Mouse (Mus musculus) ES-E14 (cell line): ENCODE measurements around the gene Gm4894. TPM values are rescaled to one million over a fixed set of nuclear protein-coding genes. Genes with fewer than 3 reads are reported as not detected.

ENCODE experiments used
- DNase-seq: peaks from one replicate; pipeline ENCODE4 v3.0.0-alpha.2; 2013; ENCODE audit warnings: low read depth, low spot score
- H3K27ac ChIP-seq: 2 replicates; pipeline ENCODE4 v1.5.1; 2012; ENCODE audit warnings: low read depth, mild to moderate bottlenecking, low read length, moderate library complexity, mixed read lengths; ENCODE audit not compliant: poor library complexity, insufficient read depth, severe bottlenecking
- H3K36me3 ChIP-seq: 2 replicates; pipeline ENCODE4 v1.6.1; 2012; ENCODE audit warnings: mild to moderate bottlenecking, low read length, moderate library complexity, mixed read lengths; ENCODE audit not compliant: control insufficient read depth, poor library complexity, insufficient read depth, severe bottlenecking
- H3K4me1 ChIP-seq, 2 experiments: fragments of 150-350 bp in 1 of 2; sonication (generic) in 1 of 2; 2 replicates each; pipeline ENCODE4 v1.6.1; 2012; ENCODE audit warnings: low read length in 2 of 2, mild to moderate bottlenecking in 1 of 2, mixed read lengths in 1 of 2; ENCODE audit not compliant: control insufficient read depth in 2 of 2, insufficient read depth in 2 of 2, poor library complexity in 1 of 2
- H3K4me3 ChIP-seq, 2 experiments: fragments of 150-350 bp in 1 of 2; sonication (generic) in 1 of 2; 2 replicates each; pipeline ENCODE4 v1.5.1; 2012; ENCODE audit warnings: low read length in 2 of 2, low read depth in 1 of 2, mild to moderate bottlenecking in 1 of 2, mixed read lengths in 1 of 2; ENCODE audit not compliant: insufficient read depth in 1 of 2, poor library complexity in 1 of 2, severe bottlenecking in 1 of 2
- H3K9ac ChIP-seq: 2 replicates; pipeline ENCODE4 v1.6.1; 2012; ENCODE audit warnings: low read depth, mild to moderate bottlenecking, low read length, mixed read lengths; ENCODE audit not compliant: poor library complexity, insufficient read depth, severe bottlenecking
- H3K9me3 ChIP-seq: fragments of 150-350 bp; sonication (generic); 2 replicates; pipeline ENCODE4 v1.6.1; 2012; ENCODE audit warnings: low read depth, mild to moderate bottlenecking, low read length; ENCODE audit not compliant: control insufficient read depth, insufficient read depth
- CHD2 ChIP-seq: IDR thresholded peaks from 2 replicates; pipeline ENCODE4 v1.6.1; 2014; ENCODE audit warnings: mild to moderate bottlenecking, low read depth, low read length, inconsistent platforms
- HCFC1 ChIP-seq: IDR thresholded peaks from 2 replicates; pipeline ENCODE4 v1.6.1; 2012; ENCODE audit warnings: low read length, inconsistent platforms, borderline replicate concordance; ENCODE audit not compliant: insufficient read depth
- MAFK ChIP-seq: IDR thresholded peaks from 2 replicates; pipeline ENCODE4 v1.6.1; 2014; ENCODE audit warnings: mild to moderate bottlenecking, low read depth, low read length, inconsistent platforms; ENCODE audit not compliant: insufficient read depth
- ZC3H11A ChIP-seq: IDR thresholded peaks from 2 replicates; pipeline ENCODE4 v1.6.1; 2012; ENCODE audit warnings: low read depth, mild to moderate bottlenecking, inconsistent platforms, low read length, borderline replicate concordance
- ZNF384 ChIP-seq: IDR thresholded peaks from 2 replicates; pipeline ENCODE4 v1.6.1; 2012; ENCODE audit warnings: low read depth, low read length, inconsistent platforms
- in situ Hi-C, 2 experiments: fragments of 600-800 bp; cut with MboI; formaldehyde crosslinking; loops; one replicate each; pipeline ENCODE4 v1.15.1; 2025; ENCODE audit warnings: low sequenced_read_pairs in 2 of 2, inconsistent platforms in 1 of 2; ENCODE audit not compliant: unreplicated experiment in 2 of 2
- total RNA-seq: library from RNA; depleted of rRNA; stranded (reverse); fragments of 300-350 nt; gene quantifications from 2 replicates; pipeline ENCODE4 v1.2.3, GENCODE M21; 2012; rRNA removed

Gm4894 gene
- not detected in 2 replicates for total RNA-seq

- Histone ChIP-seq H3K27ac (no peak within 1 kb of the TSS), H3K4me3 (no peak within 1 kb of the TSS), H3K4me1 (no peaks in the 10 kb centered on the region), H3K36me3 (no peaks in the 10 kb centered on the region), H3K9me3 (no peaks in the 10 kb centered on the region), H3K9ac (no peak within 1 kb of the TSS)
- TF ChIP-seq ZC3H11A: no peak
- no peak for TF ChIP-seq MAFK
- TF ChIP-seq CHD2: no peak
- TF ChIP-seq ZNF384: no peak
- no peak for TF ChIP-seq HCFC1
- DNase-seq: no peak
- in situ Hi-C loops: no loop called here
Observed at GRCm38 (mm10) chr9:49250231-49250630, at the start of gene Gm4894. Gene Gm4894 (plus strand): TSS chr9:49250531.

- Histone ChIP-seq H3K9me3 (no peaks in the 10 kb centered on the region), H3K27ac (no peak overlapping the region), H3K4me1 (peaks cover 0 to 1% of the 10 kb centered on the region in 2 experiments; a peak in 1 of 4 replicates), H3K9ac (no peak overlapping the region), H3K36me3 (no peaks in the 10 kb centered on the region), H3K4me3 (no peak overlapping the region)
- DNase-seq: no peak
- in situ Hi-C loops: no loop called here
- TF ChIP-seq CHD2 (no peak), MAFK (no peak), HCFC1 (no peak), ZC3H11A (no peak), ZNF384 (no peak)
Observed at GRCm38 (mm10) chr9:49206331-49206730, 44.0 kb upstream of the Gm4894 start.

DNA sequence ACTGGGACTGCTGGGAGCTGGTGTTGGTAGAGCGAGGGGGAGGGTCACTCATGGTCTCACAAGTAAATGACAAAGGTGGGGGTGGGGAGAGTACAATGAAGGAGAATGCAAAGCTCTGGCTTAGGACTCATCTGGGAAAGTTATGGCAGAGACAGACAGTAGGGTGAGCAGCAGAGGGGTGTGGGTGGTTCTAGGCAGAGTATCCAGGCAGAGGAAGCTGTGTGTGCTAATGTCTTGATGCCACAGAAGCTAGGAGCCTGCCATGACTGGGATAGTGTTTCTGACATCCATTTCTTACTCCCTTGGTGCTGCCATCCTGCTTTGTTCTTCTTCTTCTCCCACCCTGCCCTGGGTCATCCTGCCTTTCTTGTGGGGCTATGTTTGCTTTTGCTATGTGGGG, 38.8 kb upstream of the Gm4894 start:
- TF ChIP-seq CHD2: no peak
- TF ChIP-seq MAFK: no peak
- in situ Hi-C loops: no loop called here
- Histone ChIP-seq H3K4me1 (peaks cover 0 to 1% of the 10 kb centered on the region in 2 experiments; a peak in 1 of 4 replicates), H3K27ac (no peak overlapping the region), H3K36me3 (no peaks in the 10 kb centered on the region), H3K9me3 (no peaks in the 10 kb centered on the region), H3K9ac (no peak overlapping the region), H3K4me3 (no peak overlapping the region)
- DNase-seq: no peak

- Histone ChIP-seq H3K4me1 (peaks cover 0 to 1% of the 10 kb centered on the region in 2 experiments; a peak in 1 of 4 replicates), H3K36me3 (no peaks in the 10 kb centered on the region), H3K9me3 (no peaks in the 10 kb centered on the region), H3K4me3 (no peak overlapping the region), H3K9ac (no peak overlapping the region), H3K27ac (no peak overlapping the region)
- DNase-seq: peak; percentile 12
- in situ Hi-C loops: no loop called here
- no peak for TF ChIP-seq HCFC1
- no peak for TF ChIP-seq CHD2
- TF ChIP-seq ZC3H11A: no peak
- no peak for TF ChIP-seq MAFK
- TF ChIP-seq ZNF384: no peak
Observed at GRCm38 (mm10) chr9:49214734-49215133, 35.6 kb upstream of the Gm4894 start.
